Mouse (Mus musculus): ENCODE measurements around the gene Cldn34c1.
A peak's percentile ranks its signal among the peaks of the same experiment; 100 is the strongest.
"Not testable (repeated sequence)": the region's sequence is repeated elsewhere in the genome, so short reads cannot be mapped to it uniquely, and the experiment has no call there.

Cldn34c1 gene

DNA sequence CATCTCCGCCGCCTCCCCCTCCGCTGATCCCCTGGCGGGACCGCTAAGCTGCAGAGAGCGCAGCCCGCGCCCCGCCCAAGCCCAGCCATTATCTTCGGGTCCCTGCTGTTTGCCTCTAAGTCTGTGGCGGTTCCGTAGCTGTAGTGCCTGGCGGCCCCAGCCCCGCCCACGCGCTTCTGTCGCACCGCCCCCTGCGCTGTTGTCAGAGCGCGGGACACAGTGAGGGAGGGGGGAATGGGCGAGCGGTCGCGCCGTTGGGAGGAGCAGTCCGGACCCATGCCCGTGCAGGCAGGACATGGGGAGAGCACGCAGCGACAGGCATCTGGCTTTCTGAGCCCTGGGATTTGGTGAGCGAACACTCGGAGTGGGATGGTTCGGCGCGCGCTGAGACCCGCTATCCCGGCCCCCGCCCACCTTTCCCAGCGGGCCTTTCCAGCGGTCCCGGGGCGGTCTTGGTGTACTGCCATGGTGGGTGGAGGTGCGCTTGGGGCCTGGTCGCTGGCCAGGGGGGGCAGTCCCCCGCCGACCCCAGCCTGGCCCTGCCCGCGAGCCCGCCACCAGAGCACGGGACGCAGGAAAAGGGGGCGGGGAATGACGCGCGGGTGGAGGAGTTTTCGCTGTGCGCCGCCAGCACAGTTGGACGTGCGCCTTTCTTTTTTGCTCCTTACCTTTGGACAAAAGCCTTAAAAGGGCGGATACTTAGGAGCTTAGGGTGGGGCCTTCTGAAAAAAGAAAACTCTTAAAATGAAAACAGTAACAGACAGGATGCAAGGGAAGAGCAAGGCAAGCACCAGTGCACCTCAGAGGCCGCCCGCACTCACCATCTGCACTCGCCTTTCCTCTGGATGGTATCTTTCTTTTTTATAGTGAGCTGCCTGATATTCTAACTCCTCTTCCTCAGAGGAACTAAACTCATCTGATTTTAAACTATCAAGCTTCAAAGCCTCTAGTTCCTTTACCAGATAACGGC lies at the start of gene Cldn34c1:
Gene Cldn34c1, plus strand, starts transcription at position 205 of the 970 bp plus-strand sequence.
- DNase-seq: peak; percentile 88

DNA sequence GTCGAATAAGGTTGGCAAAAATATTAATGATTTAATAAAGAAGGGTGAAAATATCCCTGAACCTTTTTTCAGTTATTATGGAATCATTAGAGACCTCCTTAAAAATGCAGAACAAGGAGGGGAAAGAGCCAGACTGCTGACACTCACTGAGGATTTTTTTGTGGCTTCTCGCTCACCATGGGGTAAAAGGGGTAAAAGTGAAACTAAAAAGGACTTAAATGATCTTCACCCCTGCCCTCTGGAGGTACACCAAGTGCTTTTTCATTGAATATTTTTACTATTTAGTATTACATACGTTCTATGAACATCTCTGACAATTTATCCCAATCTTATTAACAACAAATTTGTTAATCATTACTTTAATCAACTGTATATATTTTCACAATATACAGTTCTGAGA lies 15.9 kb upstream of the Cldn34c1 start:
- DNase-seq: no peak

DNA sequence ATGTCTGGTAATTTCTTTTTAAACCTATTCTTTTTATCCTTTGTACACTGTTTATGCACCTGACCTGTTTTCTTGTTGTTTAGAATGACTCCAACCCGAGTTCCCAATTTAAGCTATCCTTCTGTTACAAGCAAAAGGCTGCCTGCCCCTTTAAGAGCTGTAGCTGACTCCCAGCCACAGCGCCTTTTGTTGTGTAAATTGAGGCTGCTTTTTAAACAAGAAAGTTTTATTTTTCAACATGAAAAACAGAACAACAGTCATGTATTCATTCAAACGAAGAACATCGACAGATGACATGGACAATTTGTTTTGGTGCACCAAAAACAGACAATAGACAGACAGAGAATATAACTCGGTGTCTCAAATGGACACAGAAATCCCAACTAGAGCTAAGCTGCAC lies 489 bp upstream of the Cldn34c1 start:
- peak; percentile 6 for DNase-seq

DNA sequence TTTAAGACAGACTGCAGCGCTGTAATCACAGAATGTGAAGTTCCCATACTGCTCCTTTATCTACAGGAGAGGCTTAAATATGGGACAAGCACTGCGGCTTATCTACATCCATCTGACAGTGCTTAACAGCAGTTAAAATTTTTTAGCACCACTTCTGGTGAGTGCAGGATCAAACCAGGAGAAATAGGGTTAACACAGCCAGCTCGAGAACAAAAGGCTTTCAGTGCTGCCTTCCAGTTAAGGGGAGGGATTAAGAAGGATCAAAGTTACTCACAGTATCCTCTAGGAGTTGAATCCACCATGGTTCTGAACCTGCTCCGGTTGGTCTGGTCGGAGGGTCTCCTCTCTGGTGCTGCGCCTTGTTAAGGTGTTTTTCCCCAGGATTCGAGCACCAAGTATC lies 1.4 kb downstream of the Cldn34c1 start:
- not testable (repeated sequence) for DNase-seq

DNA sequence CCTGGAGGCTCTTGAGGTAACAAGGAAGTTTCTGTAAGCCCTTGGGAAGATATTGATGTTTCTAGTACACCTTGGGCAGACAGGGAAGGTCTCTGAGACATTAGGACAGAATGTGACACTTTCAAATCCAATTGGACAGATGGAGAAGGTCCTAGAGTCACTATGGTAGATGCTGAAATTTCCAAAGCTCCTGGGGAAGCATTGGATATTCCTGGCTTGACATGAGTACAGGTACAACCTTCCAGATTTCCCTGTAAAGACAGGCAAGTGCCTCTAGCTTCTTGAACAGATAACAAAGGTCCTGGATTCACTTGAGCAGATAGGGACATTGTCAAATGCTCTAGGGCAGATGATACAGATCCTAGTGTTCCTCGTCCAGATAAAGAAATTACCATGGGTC lies 119.1 kb downstream of the Cldn34c1 start, which contains the start of gene Srsx:
Gene Srsx, minus strand, starts transcription at position 101 of the 400 bp plus-strand sequence.
- not testable (repeated sequence) for DNase-seq
